Mouse (Mus musculus): ENCODE measurements around the gene Ptprc.

The Ptprc gene

DNA sequence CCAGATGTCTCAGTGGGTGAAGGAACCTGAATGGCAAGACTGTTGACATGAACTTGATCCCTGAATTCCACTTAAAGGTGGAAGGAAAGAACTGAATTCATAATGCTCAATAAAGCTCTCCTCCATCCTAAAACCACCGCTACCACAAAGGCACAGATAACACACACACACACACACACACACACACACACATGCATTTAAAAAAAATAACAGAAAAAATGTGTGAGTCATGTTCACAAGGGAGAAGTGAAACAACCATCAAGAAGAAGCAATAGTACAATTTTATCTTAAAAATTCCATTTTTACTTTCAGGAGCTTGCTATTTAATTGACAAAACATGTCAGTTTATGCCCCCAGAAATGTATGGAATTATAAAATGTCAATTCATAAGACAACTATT lies 95.2 kb downstream of the Ptprc start:
- intact Hi-C loops (cut with DNase I) = no loop called here

DNA sequence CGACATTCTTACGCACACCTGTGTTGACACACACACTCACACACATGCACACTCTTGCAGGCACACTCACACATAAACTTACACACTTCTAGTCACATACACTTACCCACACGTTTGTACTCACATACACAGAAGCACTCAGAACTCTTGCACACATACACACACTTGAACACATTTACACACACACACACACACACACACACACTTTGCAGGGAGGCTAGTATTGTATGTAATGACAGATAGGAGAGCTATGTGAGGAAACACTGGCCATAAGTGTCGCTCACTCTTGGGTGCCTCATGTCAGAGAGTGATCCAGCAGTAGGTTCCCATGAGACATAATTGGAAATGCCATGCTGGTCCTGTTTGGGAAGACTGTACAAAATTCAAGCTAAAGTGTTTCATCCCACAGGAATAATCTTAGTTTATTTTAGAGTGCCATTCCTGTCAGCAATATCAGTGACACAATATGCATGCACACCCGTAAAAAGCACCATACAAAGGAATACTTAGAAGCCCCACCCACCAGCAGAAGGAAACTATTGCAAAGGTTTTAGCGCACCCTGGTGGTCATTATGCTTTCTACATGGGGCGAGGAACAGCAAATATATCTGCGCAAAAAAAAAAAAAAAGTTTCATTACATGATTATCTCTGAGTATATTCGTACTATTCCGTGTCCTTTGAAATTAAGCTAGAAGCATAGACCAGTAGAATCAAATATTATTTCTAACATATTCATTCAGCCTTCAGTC lies 131.1 kb downstream of the Ptprc start:
- intact Hi-C loops (cut with DNase I) = loop anchor here (10.0 kb wide), 1 partner anchor 720 kb away; no protein-coding TSS in a partner anchor

DNA sequence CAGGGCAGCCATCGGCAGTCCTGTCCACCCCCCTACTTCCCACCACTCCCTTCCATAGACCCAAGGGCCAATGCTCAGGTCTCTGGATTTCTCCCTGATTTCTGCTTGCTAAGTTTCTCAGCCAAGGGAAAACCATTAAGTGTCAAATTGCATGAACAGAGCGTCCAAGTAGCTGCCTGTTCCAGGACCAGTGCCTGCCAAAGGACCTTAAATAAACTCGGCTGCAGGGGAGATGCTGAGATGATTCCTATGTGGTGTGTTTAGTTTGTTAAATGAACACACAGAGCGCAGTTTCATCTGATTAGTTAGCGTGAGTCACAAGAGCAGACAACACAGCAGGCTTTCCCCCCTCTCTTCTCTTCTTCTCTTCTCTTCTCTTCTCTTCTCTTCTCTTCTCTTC lies 135.0 kb downstream of the Ptprc start:
- intact Hi-C loops (cut with DNase I) = loop anchor here (10.0 kb wide), 1 partner anchor 716 kb away; no protein-coding TSS in a partner anchor

DNA sequence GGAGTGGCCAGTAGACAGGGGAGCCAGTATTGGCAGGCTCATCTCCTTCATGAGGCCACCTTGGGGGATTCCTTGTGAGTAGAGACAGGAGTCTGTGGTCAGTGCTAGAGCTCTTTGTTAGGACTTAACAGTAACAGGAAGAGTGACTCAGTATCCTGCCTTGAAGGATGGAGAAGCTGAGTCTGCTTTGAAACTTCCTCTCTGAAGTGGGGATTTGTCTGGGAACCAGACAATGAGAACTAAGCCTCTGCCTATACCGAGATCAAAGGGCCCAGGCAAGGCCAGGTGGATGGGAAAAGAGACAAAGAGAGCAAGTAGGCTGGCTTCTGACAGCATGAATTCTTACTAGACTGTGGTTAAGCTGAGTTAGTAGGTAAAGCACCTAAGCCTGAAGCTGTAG lies 136.3 kb downstream of the Ptprc start:
- intact Hi-C loops (cut with DNase I) = no loop called here

DNA sequence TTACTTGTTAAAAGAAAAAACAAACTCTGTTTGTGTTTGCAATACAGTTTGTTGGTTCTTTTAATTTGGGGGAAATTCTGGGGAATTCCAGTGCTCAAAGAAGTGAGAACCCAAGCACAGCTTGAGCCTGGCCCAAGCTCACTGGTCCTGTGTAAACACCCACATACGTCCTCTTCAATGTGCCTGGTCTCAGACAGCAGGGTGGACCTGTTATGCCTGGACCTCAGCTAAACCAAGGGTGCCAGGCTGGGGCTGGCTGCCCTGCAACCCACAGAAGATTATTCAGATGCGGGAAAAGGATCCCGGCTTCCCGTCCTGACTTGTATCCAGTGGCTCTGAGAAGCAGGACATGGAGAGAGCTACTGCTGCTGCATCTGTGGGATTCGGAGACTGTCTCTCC lies 138.0 kb downstream of the Ptprc start:
- intact Hi-C loops (cut with DNase I) = no loop called here

DNA sequence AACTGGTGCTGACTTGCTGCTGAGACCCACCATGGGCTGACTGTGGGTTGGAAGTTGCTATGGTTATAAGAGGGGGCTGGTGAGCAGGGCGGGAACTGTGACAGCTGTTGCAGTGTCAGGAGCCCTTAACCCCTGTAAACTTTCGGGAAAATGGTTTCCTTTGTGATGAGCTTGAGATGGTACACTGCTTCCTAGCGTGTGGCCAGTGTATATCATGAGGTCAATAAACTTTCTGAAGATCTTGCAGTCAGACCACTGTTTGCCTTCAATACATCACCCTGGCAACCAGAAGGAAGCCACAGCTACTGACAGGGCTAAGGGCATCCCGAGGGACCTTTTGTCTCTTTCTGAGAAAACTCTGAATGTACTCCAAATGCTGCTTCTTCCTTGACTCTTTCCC lies 145.9 kb downstream of the Ptprc start:
- intact Hi-C loops (cut with DNase I) = no loop called here

DNA sequence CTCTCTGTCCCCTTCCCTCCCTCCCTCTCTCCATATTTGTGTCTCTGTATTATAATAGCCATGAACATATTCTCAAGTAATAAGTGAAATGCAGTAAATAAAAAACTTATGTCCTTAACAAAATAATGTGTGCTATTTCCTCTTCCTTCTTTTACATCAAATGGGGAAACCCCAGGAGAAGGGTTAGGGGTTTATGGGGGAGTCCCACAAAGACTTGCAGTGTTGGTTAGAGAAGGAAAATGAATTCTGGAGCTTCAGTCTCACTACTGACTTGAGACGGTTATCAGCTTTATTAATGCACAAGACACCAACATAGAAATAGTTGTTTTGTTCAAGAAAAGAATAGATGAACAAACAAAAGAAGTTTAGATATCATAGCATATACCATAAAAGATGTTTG lies 150.2 kb downstream of the Ptprc start:
- intact Hi-C loops (cut with DNase I) = no loop called here

DNA sequence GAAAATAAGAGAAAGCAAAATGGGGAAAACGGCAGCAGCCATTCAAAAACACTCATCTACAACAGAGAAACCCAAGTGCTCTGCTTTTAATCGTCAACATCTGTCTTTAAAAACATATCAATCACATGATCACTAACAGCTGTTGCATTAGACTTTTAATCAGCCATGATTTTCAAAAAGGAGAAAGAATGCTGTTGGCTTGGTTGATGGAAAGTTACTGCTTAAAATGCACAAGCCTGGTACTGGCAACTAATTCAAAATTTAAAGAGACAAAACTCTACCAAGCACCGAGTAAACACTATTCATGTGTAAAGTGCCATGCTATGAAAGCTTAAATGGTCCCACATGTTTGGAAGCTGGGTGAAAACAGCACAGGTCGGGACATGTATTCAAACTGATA lies 151.9 kb downstream of the Ptprc start:
- intact Hi-C loops (cut with DNase I) = no loop called here

DNA sequence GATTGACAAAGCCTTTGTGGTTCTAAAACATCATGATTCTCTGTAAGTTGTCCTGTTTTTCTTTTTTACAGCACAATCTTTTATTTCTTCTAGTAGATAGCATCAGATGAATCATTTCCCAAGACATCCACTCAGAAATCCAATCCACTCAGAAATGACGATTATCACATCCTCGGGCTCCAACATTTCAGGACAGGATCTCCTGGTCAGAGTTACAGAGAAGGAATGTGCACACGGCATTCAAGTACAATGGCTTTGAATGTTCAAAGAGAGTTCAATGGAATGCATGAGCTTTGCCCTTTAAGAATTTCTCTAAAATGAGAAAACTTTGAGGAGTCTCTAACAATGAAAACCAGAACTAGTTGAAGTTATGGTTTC lies 152.6 kb downstream of the Ptprc start:
- intact Hi-C loops (cut with DNase I) = no loop called here

DNA sequence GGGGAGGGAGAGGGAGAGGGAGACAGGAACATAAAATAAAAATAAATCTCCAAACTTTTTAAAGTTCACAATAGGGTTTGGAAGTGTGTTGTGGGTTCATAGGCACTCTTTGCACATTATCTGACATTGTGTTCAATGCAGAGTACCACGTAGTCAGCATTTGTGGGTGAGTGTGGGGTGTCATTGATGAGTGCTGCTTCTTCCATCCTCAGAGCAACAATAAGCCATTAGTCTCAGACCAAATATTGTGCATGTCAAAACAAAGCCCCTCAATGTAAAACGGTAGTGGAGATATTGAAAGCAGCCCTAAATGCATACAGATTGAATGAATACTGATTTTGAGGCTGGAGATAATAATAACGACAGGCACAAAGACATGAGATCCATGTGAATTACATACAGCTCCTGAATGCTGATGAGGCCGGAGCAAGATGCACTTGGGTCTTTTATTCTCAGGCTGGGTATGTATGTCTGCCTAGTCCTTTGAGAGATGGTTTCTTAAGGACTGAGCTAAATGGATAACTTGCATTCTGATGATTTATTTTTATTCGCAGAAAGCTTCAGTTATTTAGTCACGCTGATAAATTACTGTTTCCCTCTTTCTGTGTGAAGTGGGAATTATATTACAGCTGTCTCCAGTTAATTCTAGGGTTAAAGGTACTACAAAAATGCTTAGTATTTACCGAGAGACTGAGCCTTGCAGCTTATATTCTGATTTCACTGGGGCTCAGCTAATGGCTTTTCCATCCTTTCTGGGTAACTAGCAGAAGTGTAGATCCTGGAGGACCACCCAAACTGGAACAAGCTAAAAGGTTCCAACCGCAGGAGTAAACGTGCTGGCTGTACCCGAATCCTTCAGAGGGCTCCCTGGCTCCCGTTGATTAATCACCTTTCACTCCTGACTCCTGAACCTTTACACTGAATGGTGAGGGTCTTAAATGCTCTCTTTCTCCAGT lies 153.3 kb downstream of the Ptprc start:
- intact Hi-C loops (cut with DNase I) = no loop called here
